Mouse (Mus musculus) lung, embryonic 15.5 days (tissue): ENCODE measurements around the gene Neb. TPM values are rescaled to one million over a fixed set of nuclear protein-coding genes. Genes with fewer than 3 reads are reported as not detected.
"Not testable (repeated sequence)": the region's sequence is repeated elsewhere in the genome, so short reads cannot be mapped to it uniquely, and the experiment has no call there.

Source experiments
- ATAC-seq: fragments of 200-750 bp; cut with Nextera tagmentation; 2 replicates; pipeline ENCODE4 v1.8.0; 2017; ENCODE audit warnings: moderate number of reproducible peaks, borderline replicate concordance; ENCODE audit not compliant: low FRiP score, low TSS enrichment; ENCODE audit errors: extremely low read depth
- H3K27ac ChIP-seq: fragments of 300-500 bp; sonication (generic); 2 replicates; pipeline ENCODE4 v1.5.1; 2015; ENCODE audit warnings: moderate library complexity, mild to moderate bottlenecking, inconsistent platforms
- H3K27me3 ChIP-seq: fragments of 300-500 bp; sonication (generic); 2 replicates; pipeline ENCODE4 v1.6.1; 2015; ENCODE audit warnings: inconsistent platforms
- H3K36me3 ChIP-seq: fragments of 300-500 bp; sonication (generic); 2 replicates; pipeline ENCODE4 v1.6.1; 2015; ENCODE audit warnings: inconsistent platforms
- H3K4me1 ChIP-seq: fragments of 300-500 bp; sonication (generic); 2 replicates; pipeline ENCODE4 v1.6.1; 2015; ENCODE audit warnings: inconsistent platforms
- H3K4me2 ChIP-seq: fragments of 300-500 bp; sonication (generic); 2 replicates; pipeline ENCODE4 v1.6.1; 2015; ENCODE audit warnings: inconsistent platforms, mild to moderate bottlenecking, moderate library complexity
- H3K4me3 ChIP-seq: fragments of 300-500 bp; sonication (generic); 2 replicates; pipeline ENCODE4 v1.5.1; 2015; ENCODE audit warnings: mild to moderate bottlenecking, inconsistent platforms
- H3K9ac ChIP-seq: fragments of 300-500 bp; sonication (generic); 2 replicates; pipeline ENCODE4 v1.6.1; 2015; ENCODE audit warnings: inconsistent platforms
- H3K9me3 ChIP-seq: fragments of 300-500 bp; sonication (generic); 2 replicates; pipeline ENCODE4 v1.6.1; 2016; ENCODE audit warnings: inconsistent platforms
- WGBS: fragments of 180-500 bp; shearing (Covaris S2); methylation state at CpG from one replicate; pipeline ENCODE4 v1.1.7; 2015; 5-methylcytosine and 5-hydroxymethylcytosine counted together
- microRNA-seq: library from miRNA; unstranded; fragments of <30 nt; microRNA quantifications from one replicate; pipeline ENCODE4, GENCODE M21; 2016
- polyA plus RNA-seq: library from polyadenylated mRNA; unstranded; fragments of >200 nt; fragmentation: Nextera tagmentation; extraction: Ambion mirVana; gene quantifications from 2 replicates; pipeline ENCODE4 v1.2.1, GENCODE M21; 2015

Neb gene
- polyA plus RNA-seq, 1 experiment from 2014 or later = 1.7 TPM

- ATAC-seq = peak; percentile 89
- Histone ChIP-seq H3K4me2 (no peak overlapping the region), H3K9me3 (no peaks in the 10 kb centered on the region), H3K4me3 (no peak overlapping the region), H3K27ac (peak overlapping the region; percentile 36), H3K27me3 (no peaks in the 10 kb centered on the region), H3K4me1 (no peaks in the 10 kb centered on the region), H3K9ac (no peak overlapping the region), H3K36me3 (no peaks in the 10 kb centered on the region)
- WGBS = 51% methylated on average over 7 of the region's 7 CpGs
Measured at GRCm38 (mm10) chr2:52169243-52170005, 208.8 kb downstream of the Neb start.

- H3K9me3 ChIP-seq = no peaks in the 10 kb centered on the region
- H3K9ac ChIP-seq = no peak overlapping the region
- no peaks in the 10 kb centered on the region for H3K27me3 ChIP-seq
- H3K4me1 ChIP-seq = no peaks in the 10 kb centered on the region
- ATAC-seq = no peak
- no peak overlapping the region for H3K27ac ChIP-seq
- H3K36me3 ChIP-seq = no peaks in the 10 kb centered on the region
- no peak overlapping the region for H3K4me3 ChIP-seq
- H3K4me2 ChIP-seq = no peak overlapping the region
- WGBS = 83% methylated on average over 3 of the region's 3 CpGs
Measured at GRCm38 (mm10) chr2:52153064-52153463, 225.2 kb downstream of the Neb start.

DNA sequence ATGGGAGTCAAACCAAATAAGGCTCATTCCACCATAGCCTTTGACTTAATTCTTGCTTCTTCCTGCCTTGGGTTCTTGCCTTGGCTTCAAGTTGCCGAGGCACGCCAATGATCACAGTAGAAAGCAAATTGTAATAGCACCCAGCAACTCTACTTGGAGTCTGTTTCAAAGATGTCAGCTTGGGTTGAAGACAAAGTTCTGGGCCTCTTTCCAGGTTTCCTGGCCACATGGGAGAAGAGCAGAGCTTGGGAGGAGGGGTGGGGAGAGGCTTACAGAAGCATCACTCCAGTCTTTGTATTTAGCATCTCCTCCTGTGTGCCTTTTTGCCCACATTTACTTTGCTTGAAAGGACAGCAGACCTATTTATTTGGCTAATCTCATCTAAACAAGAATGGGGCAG, 244.9 kb downstream of the Neb start:
- ATAC-seq = no peak
- 90% methylated on average over 2 of the region's 2 CpGs for WGBS
- Histone ChIP-seq H3K4me1 (no peaks in the 10 kb centered on the region), H3K27ac (no peak overlapping the region), H3K4me2 (no peak overlapping the region), H3K9me3 (no peaks in the 10 kb centered on the region), H3K9ac (no peak overlapping the region), H3K27me3 (no peaks in the 10 kb centered on the region), H3K4me3 (no peak overlapping the region), H3K36me3 (peaks cover 11% of the 10 kb centered on the region)

GRCm38 (mm10) chr2:52131370-52131769, 246.9 kb downstream of the Neb start:
- not testable (repeated sequence) for H3K4me2 ChIP-seq, H3K27ac ChIP-seq, H3K27me3 ChIP-seq, H3K9ac ChIP-seq, ATAC-seq, H3K4me3 ChIP-seq, H3K4me1 ChIP-seq, H3K9me3 ChIP-seq
- 97% methylated on average over 20 of the region's 20 CpGs for WGBS
- peaks cover 21% of the 10 kb centered on the region for H3K36me3 ChIP-seq

DNA sequence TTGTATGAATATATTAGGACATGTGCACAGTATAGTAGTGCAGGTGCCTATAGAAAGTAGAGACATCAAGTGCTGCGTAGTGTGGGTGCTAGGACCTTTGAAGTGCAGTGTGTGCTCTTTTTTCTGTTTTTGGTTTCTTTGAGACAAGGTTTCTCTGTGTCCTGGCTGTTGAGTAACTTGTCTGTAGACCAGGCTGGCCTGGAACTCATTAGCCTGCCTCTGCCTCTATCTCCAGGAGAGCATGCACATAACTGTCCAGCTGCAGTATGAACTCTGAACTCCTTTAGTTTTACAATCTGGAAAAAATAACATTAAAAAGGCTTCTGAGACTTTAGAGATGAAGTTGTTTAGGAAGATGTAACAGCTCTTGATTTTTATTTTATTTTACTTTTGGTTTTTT, 264.2 kb downstream of the Neb start:
- H3K9me3 ChIP-seq = no peaks in the 10 kb centered on the region
- H3K4me3 ChIP-seq = no peak overlapping the region
- H3K9ac ChIP-seq = no peak overlapping the region
- H3K4me1 ChIP-seq = no peaks in the 10 kb centered on the region
- WGBS = 93% methylated on average over 1 of the region's 1 CpGs
- no peak overlapping the region for H3K4me2 ChIP-seq
- no peaks in the 10 kb centered on the region for H3K27me3 ChIP-seq
- no peak for ATAC-seq
- H3K36me3 ChIP-seq = peaks cover 79% of the 10 kb centered on the region
- H3K27ac ChIP-seq = no peak overlapping the region

Small RNA genes lying within 50 kb of the gene (microRNA-seq; reads per million reads assigned to microRNA genes)
- not detected for gene Gm22095

Other genes starting within 250 kb of the Neb start
- gene Arl5a, start 46.4 kb upstream of the Neb start, polyA plus RNA-seq = 40.0 and 40.2 TPM in 2 replicates